Mouse (Mus musculus): Measurements from ENCODE around the gene Narfl.
"Not testable (repeated sequence)": the region's sequence is repeated elsewhere in the genome, so short reads cannot be mapped to it uniquely, and the experiment has no call there.

Gene Narfl

GRCm38 (mm10) chr17:25807452-25807851 is 33.9 kb downstream of the Narfl start:
- not testable (repeated sequence) for DNase-seq (ENCODE audit: low read depth, low spot score); H3K36me3 ChIP-seq (ENCODE audit: control insufficient read depth, insufficient read depth, low read length, poor library complexity, severe bottlenecking); H3K27me3 ChIP-seq (ENCODE audit: control insufficient read depth, insufficient read depth, low read length, poor library complexity, severe bottlenecking)

- no peaks in the 10 kb centered on the region; the same call in 1 of the 2 replicates for H3K27me3 ChIP-seq (ENCODE audit: control insufficient read depth, insufficient read depth, low read length, poor library complexity, severe bottlenecking)
- no peak for DNase-seq (ENCODE audit: low read depth, low spot score)
- no peaks in the 10 kb centered on the region for H3K36me3 ChIP-seq (ENCODE audit: control insufficient read depth, insufficient read depth, low read length, poor library complexity, severe bottlenecking)
These were observed 34.5 kb downstream of the Narfl start for GRCm38 (mm10) chr17:25808028-25808427.

- Histone ChIP-seq H3K27me3 (ENCODE audit: control insufficient read depth, insufficient read depth, low read length, poor library complexity, severe bottlenecking) (no peaks in the 10 kb centered on the region; the same call in 1 of the 2 replicates), H3K36me3 (ENCODE audit: control insufficient read depth, insufficient read depth, low read length, poor library complexity, severe bottlenecking) (no peaks in the 10 kb centered on the region)
- peak; percentile 28 for DNase-seq (ENCODE audit: low read depth, low spot score)
These were observed 35.4 kb downstream of the Narfl start, which contains the start of gene Fbxl16 for GRCm38 (mm10) chr17:25808789-25809605. Fbxl16 (plus strand) TSS chr17:25809085.

- H3K36me3 ChIP-seq (ENCODE audit: control insufficient read depth, insufficient read depth, low read length, poor library complexity, severe bottlenecking), result no peaks in the 10 kb centered on the region
- no peak for DNase-seq (ENCODE audit: low read depth, low spot score)
- H3K27me3 ChIP-seq (ENCODE audit: control insufficient read depth, insufficient read depth, low read length, poor library complexity, severe bottlenecking), result no peaks in the 10 kb centered on the region; the same call in 1 of the 2 replicates
These were observed 36.2 kb downstream of the Narfl start for GRCm38 (mm10) chr17:25809606-25810340.

GRCm38 (mm10) chr17:25810890-25811289 is 37.3 kb downstream of the Narfl start:
- Histone ChIP-seq H3K36me3 (ENCODE audit: control insufficient read depth, insufficient read depth, low read length, poor library complexity, severe bottlenecking) (no peaks in the 10 kb centered on the region), H3K27me3 (ENCODE audit: control insufficient read depth, insufficient read depth, low read length, poor library complexity, severe bottlenecking) (no peaks in the 10 kb centered on the region; the same call in 1 of the 2 replicates)
- DNase-seq (ENCODE audit: low read depth, low spot score), result no peak

- H3K27me3 ChIP-seq (ENCODE audit: control insufficient read depth, insufficient read depth, low read length, poor library complexity, severe bottlenecking), result no peaks in the 10 kb centered on the region; the same call in 1 of the 2 replicates
- H3K36me3 ChIP-seq (ENCODE audit: control insufficient read depth, insufficient read depth, low read length, poor library complexity, severe bottlenecking), result no peaks in the 10 kb centered on the region
- DNase-seq (ENCODE audit: low read depth, low spot score), result peak; percentile 85
These were observed 39.9 kb downstream of the Narfl start for GRCm38 (mm10) chr17:25813471-25813870.

- Histone ChIP-seq H3K36me3 (ENCODE audit: control insufficient read depth, insufficient read depth, low read length, poor library complexity, severe bottlenecking) (no peaks in the 10 kb centered on the region), H3K27me3 (ENCODE audit: control insufficient read depth, insufficient read depth, low read length, poor library complexity, severe bottlenecking) (no peaks in the 10 kb centered on the region; the same call in 1 of the 2 replicates)
- DNase-seq (ENCODE audit: low read depth, low spot score), result no peak
These were observed 44.1 kb downstream of the Narfl start for GRCm38 (mm10) chr17:25817662-25818061.

GRCm38 (mm10) chr17:25818851-25819780 is 45.5 kb downstream of the Narfl start:
- DNase-seq (ENCODE audit: low read depth, low spot score), result no peak
- Histone ChIP-seq H3K27me3 (ENCODE audit: control insufficient read depth, insufficient read depth, low read length, poor library complexity, severe bottlenecking) (no peaks in the 10 kb centered on the region; the same call in 1 of the 2 replicates), H3K36me3 (ENCODE audit: control insufficient read depth, insufficient read depth, low read length, poor library complexity, severe bottlenecking) (no peaks in the 10 kb centered on the region)

- H3K27me3 ChIP-seq (ENCODE audit: control insufficient read depth, insufficient read depth, low read length, poor library complexity, severe bottlenecking), result no peaks in the 10 kb centered on the region; the same call in 1 of the 2 replicates
- peak; percentile 90 for DNase-seq (ENCODE audit: low read depth, low spot score)
These were observed 49.9 kb downstream of the Narfl start, which contains the start of gene Wdr24 for GRCm38 (mm10) chr17:25823452-25823851. Wdr24 (plus strand) TSS chr17:25823627.

GRCm38 (mm10) chr17:25824362-25825142 is 51.0 kb downstream of the Narfl start:
- no peak for DNase-seq (ENCODE audit: low read depth, low spot score)
- H3K36me3 ChIP-seq (ENCODE audit: control insufficient read depth, insufficient read depth, low read length, poor library complexity, severe bottlenecking), result no peaks in the 10 kb centered on the region
- no peaks in the 10 kb centered on the region; the same call in 1 of the 2 replicates for H3K27me3 ChIP-seq (ENCODE audit: control insufficient read depth, insufficient read depth, low read length, poor library complexity, severe bottlenecking)

More at GRCm38 (mm10) chr17:25823452-25823851, 49.9 kb downstream of the Narfl start, which contains the start of gene Wdr24:
- no peaks in the 10 kb centered on the region for H3K36me3 ChIP-seq (ENCODE audit: control insufficient read depth, insufficient read depth, low read length, poor library complexity, severe bottlenecking)

- Histone ChIP-seq H3K36me3 (ENCODE audit: control insufficient read depth, insufficient read depth, low read length, poor library complexity, severe bottlenecking) (no peaks in the 10 kb centered on the region), H3K27me3 (ENCODE audit: control insufficient read depth, insufficient read depth, low read length, poor library complexity, severe bottlenecking) (no peaks in the 10 kb centered on the region; the same call in 1 of the 2 replicates)
- DNase-seq (ENCODE audit: low read depth, low spot score), result no peak
These were observed 51.7 kb downstream of the Narfl start for GRCm38 (mm10) chr17:25825311-25825710.

- H3K27me3 ChIP-seq (ENCODE audit: control insufficient read depth, insufficient read depth, low read length, poor library complexity, severe bottlenecking), result no peaks in the 10 kb centered on the region
- no peak for DNase-seq (ENCODE audit: low read depth, low spot score)
- H3K36me3 ChIP-seq (ENCODE audit: control insufficient read depth, insufficient read depth, low read length, poor library complexity, severe bottlenecking), result peaks cover 6% of the 10 kb centered on the region; the same call in 1 of the 2 replicates
These were observed 52.5 kb downstream of the Narfl start for GRCm38 (mm10) chr17:25825984-25826570.

GRCm38 (mm10) chr17:25827011-25827410 is 53.4 kb downstream of the Narfl start:
- Histone ChIP-seq H3K36me3 (ENCODE audit: control insufficient read depth, insufficient read depth, low read length, poor library complexity, severe bottlenecking) (peaks cover 6% of the 10 kb centered on the region; the same call in 1 of the 2 replicates), H3K27me3 (ENCODE audit: control insufficient read depth, insufficient read depth, low read length, poor library complexity, severe bottlenecking) (no peaks in the 10 kb centered on the region)
- DNase-seq (ENCODE audit: low read depth, low spot score), result no peak
